Mouse (Mus musculus) forebrain, embryonic 10.5 days (tissue): Measurements from ENCODE around the gene Wfdc16. TPM values are rescaled to one million over a fixed set of nuclear protein-coding genes. Genes with fewer than 3 reads are reported as not detected.
A peak's percentile ranks its signal among the peaks of the same experiment; 100 is the strongest.

Experiments
- DNase-seq: peaks from one replicate; pipeline ENCODE4 v3.0.0-alpha.2; 2017; ENCODE audit warnings: low spot score; ENCODE audit errors: extremely low spot score
- H3K27ac ChIP-seq: fragments of 300-500 bp; sonication (generic); 2 replicates; pipeline ENCODE4 v1.5.1; 2016; ENCODE audit warnings: mild to moderate bottlenecking
- H3K27me3 ChIP-seq: fragments of 300-500 bp; sonication (generic); 2 replicates; pipeline ENCODE4 v1.6.1; 2016; ENCODE audit warnings: mild to moderate bottlenecking; ENCODE audit not compliant: poor library complexity, severe bottlenecking
- H3K36me3 ChIP-seq: fragments of 300-500 bp; sonication (generic); replicated peaks from 2 replicates; pipeline ENCODE4 v1.6.1; 2016; ENCODE audit warnings: mild to moderate bottlenecking, moderate library complexity
- H3K4me1 ChIP-seq: fragments of 300-500 bp; sonication (generic); 2 replicates; pipeline ENCODE4 v1.6.1; 2016
- H3K4me3 ChIP-seq: fragments of 300-500 bp; sonication (generic); 2 replicates; pipeline ENCODE4 v1.5.1; 2016; ENCODE audit warnings: mild to moderate bottlenecking, moderate library complexity
- H3K9me3 ChIP-seq: fragments of 300-500 bp; sonication (generic); 2 replicates; pipeline ENCODE4 v1.6.1; 2016; ENCODE audit warnings: mild to moderate bottlenecking, moderate library complexity
- WGBS: fragments of 180-500 bp; shearing (Covaris S2); methylation state at CpG from one replicate; pipeline ENCODE4 v1.1.7; 2016; 5-methylcytosine and 5-hydroxymethylcytosine counted together
- polyA plus RNA-seq: library from polyadenylated mRNA; unstranded; fragments of >200 nt; fragmentation: Nextera tagmentation; extraction: Ambion mirVana; gene quantifications from 2 replicates; pipeline ENCODE4 v1.2.1, GENCODE M21; 2016

Gene Wfdc16
- not detected in 2 replicates for polyA plus RNA-seq

DNA sequence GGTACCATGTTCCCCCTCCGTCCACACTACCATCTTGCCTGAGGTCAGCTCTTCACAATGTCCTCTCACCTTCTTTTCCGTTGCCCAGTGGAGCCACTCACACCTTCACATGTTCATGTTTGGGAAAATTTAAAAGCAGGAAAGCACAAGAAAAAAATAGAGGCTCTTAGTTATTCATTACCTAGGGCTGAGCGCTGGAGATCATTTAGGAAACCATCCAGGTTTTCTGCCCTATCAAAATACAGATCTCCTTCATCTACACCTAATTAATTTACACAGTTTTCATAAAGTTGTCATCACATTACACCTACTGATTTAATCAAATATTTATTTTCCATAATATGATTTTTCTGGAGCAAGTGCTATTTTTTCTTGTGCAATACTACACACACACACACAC, at the start of gene Wfdc16:
Wfdc16 (minus strand) TSS at position 101 of the 400 bp plus-strand sequence.
- H3K4me1 ChIP-seq, result no peaks in the 10 kb centered on the region
- 88% methylated on average over 3 of the region's 3 CpGs for WGBS
- no peak for DNase-seq
- H3K27me3 ChIP-seq, result no peaks in the 10 kb centered on the region
- no peak within 1 kb of the TSS for H3K27ac ChIP-seq
- no peaks in the 10 kb centered on the region for H3K9me3 ChIP-seq
- H3K36me3 ChIP-seq, result no peaks in the 10 kb centered on the region
- no peak within 1 kb of the TSS for H3K4me3 ChIP-seq

- H3K27me3 ChIP-seq, result no peaks in the 10 kb centered on the region
- no peaks in the 10 kb centered on the region for H3K9me3 ChIP-seq
- no peaks in the 10 kb centered on the region for H3K36me3 ChIP-seq
- 69% methylated on average over 3 of the region's 3 CpGs for WGBS
- no peak within 1 kb of the TSS for H3K27ac ChIP-seq
- H3K4me3 ChIP-seq, result no peak within 1 kb of the TSS
- DNase-seq, result no peak
- no peaks in the 10 kb centered on the region for H3K4me1 ChIP-seq
These were observed 46.2 kb upstream of the Wfdc16 start, which contains the start of gene Wfdc13 for GRCm38 (mm10) chr2:164684807-164685206. TSS of gene Wfdc13 (plus strand) at chr2:164685107.

DNA sequence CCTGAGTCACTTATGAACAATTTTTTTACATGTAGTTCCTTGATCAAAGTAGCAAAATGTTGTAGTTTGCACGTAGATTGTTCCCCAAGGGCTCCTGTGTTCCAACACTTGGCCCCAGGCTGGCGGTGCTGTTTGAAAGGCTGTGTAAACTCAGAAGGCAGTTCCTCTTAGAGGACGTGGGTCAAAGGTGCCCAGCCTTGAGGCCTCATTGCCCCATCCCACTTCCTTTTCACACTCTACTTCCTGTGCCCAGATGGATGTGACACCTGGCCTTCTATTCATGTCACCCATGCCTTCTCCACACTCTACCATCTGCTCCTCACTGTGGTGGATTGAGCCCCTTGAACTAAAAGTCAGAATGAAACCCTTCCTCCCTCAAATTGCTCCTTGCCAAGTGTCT, 41.3 kb upstream of the Wfdc16 start:
- WGBS, result 71% methylated on average over 3 of the region's 3 CpGs
- DNase-seq, result no peak
- Histone ChIP-seq H3K27ac (no peak overlapping the region), H3K36me3 (no peaks in the 10 kb centered on the region), H3K4me3 (no peak overlapping the region), H3K4me1 (peaks cover 10% of the 10 kb centered on the region), H3K9me3 (no peaks in the 10 kb centered on the region), H3K27me3 (no peaks in the 10 kb centered on the region)

- H3K36me3 ChIP-seq, result no peaks in the 10 kb centered on the region
- no peaks in the 10 kb centered on the region for H3K27me3 ChIP-seq
- WGBS, result 28% methylated on average over 19 of the region's 19 CpGs
- H3K4me1 ChIP-seq, result peaks cover 10% of the 10 kb centered on the region
- no peaks in the 10 kb centered on the region for H3K9me3 ChIP-seq
- 0 out of 2 replicates have a peak overlapping the region, but pooled peaks have one; percentile 35 for H3K27ac ChIP-seq
- H3K4me3 ChIP-seq, result peak overlapping the region; percentile 44
- peak; percentile 79 for DNase-seq
These were observed 40.4 kb upstream of the Wfdc16 start for GRCm38 (mm10) chr2:164678848-164679625.

DNA sequence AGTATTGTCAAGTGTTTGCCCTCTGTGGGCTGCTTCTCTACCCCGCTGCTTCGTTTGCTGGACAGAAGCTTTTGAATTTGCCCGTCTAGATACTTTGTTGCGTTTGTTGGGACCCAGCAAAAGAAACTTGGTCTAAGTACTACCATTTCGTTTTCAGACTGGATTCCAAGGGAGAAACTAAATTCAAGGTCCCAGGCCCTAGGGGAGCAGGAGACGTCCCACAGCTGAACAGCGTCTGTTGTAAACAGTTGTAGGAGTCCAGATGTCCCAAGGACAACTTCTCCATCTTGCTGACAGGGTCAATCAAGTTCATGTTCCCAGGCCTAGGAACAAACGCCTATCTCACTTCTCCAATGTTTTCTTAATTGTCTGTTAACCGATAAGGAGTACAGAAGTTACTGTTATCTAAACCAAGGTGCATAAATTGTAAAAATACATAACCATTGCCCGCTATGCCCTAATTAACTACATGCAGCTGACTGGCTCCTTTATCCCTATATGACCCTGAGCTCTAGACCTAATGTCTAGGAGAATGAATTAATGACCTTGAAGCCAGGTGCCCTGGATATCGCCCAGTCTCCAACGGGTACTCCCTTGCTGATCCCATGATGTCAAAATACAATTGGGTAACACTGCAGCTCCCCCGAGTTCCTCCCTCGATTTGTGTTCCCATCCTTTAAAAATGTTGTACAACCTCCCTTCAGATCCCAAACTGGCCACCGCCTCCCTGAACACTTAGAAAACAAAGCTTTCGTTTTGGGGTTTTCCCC, 38.5 kb upstream of the Wfdc16 start:
- Histone ChIP-seq H3K4me1 (peaks cover 10% of the 10 kb centered on the region), H3K27ac (no peak overlapping the region), H3K4me3 (no peak overlapping the region), H3K9me3 (no peaks in the 10 kb centered on the region), H3K27me3 (no peaks in the 10 kb centered on the region), H3K36me3 (no peaks in the 10 kb centered on the region)
- DNase-seq, result no peak
- 89% methylated on average over 16 of the region's 16 CpGs for WGBS

- 76% methylated on average over 7 of the region's 7 CpGs for WGBS
- H3K4me1 ChIP-seq, result peaks cover 10% of the 10 kb centered on the region
- H3K27me3 ChIP-seq, result no peaks in the 10 kb centered on the region
- no peaks in the 10 kb centered on the region for H3K9me3 ChIP-seq
- no peaks in the 10 kb centered on the region for H3K36me3 ChIP-seq
- no peak for DNase-seq
- no peak overlapping the region for H3K27ac ChIP-seq
- no peak overlapping the region for H3K4me3 ChIP-seq
These were observed 37.5 kb upstream of the Wfdc16 start for GRCm38 (mm10) chr2:164676103-164676502.

GRCm38 (mm10) chr2:164673987-164674386, 35.4 kb upstream of the Wfdc16 start, which contains the start of gene Wfdc11:
TSS of gene Wfdc11 (minus strand) at chr2:164674087.
- no peaks in the 10 kb centered on the region for H3K36me3 ChIP-seq
- peaks cover 5% of the 10 kb centered on the region for H3K4me1 ChIP-seq
- 84% methylated on average over 7 of the region's 7 CpGs for WGBS
- no peaks in the 10 kb centered on the region for H3K27me3 ChIP-seq
- H3K9me3 ChIP-seq, result no peaks in the 10 kb centered on the region; the same call in 1 of the 2 replicates
- H3K4me3 ChIP-seq, result no peak within 1 kb of the TSS
- no peak for DNase-seq
- H3K27ac ChIP-seq, result no peak within 1 kb of the TSS

GRCm38 (mm10) chr2:164670938-164671337, 32.3 kb upstream of the Wfdc16 start:
- H3K4me1 ChIP-seq, result no peaks in the 10 kb centered on the region
- DNase-seq, result no peak
- H3K27ac ChIP-seq, result no peak overlapping the region
- no peak overlapping the region for H3K4me3 ChIP-seq
- no peaks in the 10 kb centered on the region for H3K27me3 ChIP-seq
- WGBS, result 46% methylated on average over 1 of the region's 1 CpGs
- H3K36me3 ChIP-seq, result no peaks in the 10 kb centered on the region
- peaks cover 13% of the 10 kb centered on the region for H3K9me3 ChIP-seq

GRCm38 (mm10) chr2:164670261-164670660, 31.7 kb upstream of the Wfdc16 start:
- Histone ChIP-seq H3K4me3 (no peak overlapping the region), H3K27me3 (no peaks in the 10 kb centered on the region), H3K9me3 (peaks cover 13% of the 10 kb centered on the region), H3K4me1 (no peaks in the 10 kb centered on the region), H3K27ac (no peak overlapping the region), H3K36me3 (no peaks in the 10 kb centered on the region)
- DNase-seq, result no peak
- 87% methylated on average over 5 of the region's 5 CpGs for WGBS

- H3K27me3 ChIP-seq, result no peaks in the 10 kb centered on the region
- no peak for DNase-seq
- no peaks in the 10 kb centered on the region for H3K36me3 ChIP-seq
- WGBS, result 86% methylated on average over 7 of the region's 7 CpGs
- peaks cover 13% of the 10 kb centered on the region for H3K9me3 ChIP-seq
- no peaks in the 10 kb centered on the region for H3K4me1 ChIP-seq
- H3K4me3 ChIP-seq, result no peak overlapping the region
- no peak overlapping the region for H3K27ac ChIP-seq
These were observed 26.3 kb upstream of the Wfdc16 start for GRCm38 (mm10) chr2:164664851-164665250.

DNA sequence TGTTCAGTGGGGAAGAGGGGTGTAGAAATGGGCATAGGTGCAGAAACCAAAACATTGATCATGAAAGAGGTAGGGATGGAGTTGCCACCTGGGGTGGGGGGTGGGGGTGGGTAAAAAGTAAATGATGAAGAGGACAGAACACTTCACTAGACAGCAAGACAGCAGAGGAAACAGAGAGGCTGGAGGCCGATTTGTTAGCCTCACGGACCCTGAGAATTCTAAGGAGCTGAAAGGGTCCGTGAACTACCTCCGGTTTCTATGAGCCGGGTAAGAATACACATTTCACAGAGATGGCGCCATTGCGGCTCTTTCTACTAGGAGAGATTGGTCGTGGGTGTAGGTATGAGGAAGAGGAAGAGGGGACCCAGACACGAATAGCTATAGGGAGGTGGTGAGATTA, 17.9 kb upstream of the Wfdc16 start, which contains the start of gene Wfdc9:
Wfdc9 (minus strand) TSS at position 101 of the 400 bp plus-strand sequence.
- 88% methylated on average over 9 of the region's 9 CpGs for WGBS
- Histone ChIP-seq H3K27me3 (no peaks in the 10 kb centered on the region), H3K4me3 (no peak within 1 kb of the TSS), H3K9me3 (no peaks in the 10 kb centered on the region), H3K4me1 (peaks cover 3% of the 10 kb centered on the region; the same call in 1 of the 2 replicates), H3K27ac (no peak within 1 kb of the TSS), H3K36me3 (no peaks in the 10 kb centered on the region)
- no peak for DNase-seq

GRCm38 (mm10) chr2:164655858-164656257, 17.3 kb upstream of the Wfdc16 start, which contains the start of gene Wfdc10:
TSS of gene Wfdc10 (plus strand) at chr2:164656046.
- peak; percentile 54 for DNase-seq
- Histone ChIP-seq H3K4me1 (peaks cover 3% of the 10 kb centered on the region; the same call in 1 of the 2 replicates), H3K36me3 (no peaks in the 10 kb centered on the region), H3K9me3 (no peaks in the 10 kb centered on the region), H3K27me3 (no peaks in the 10 kb centered on the region), H3K27ac (no peak within 1 kb of the TSS), H3K4me3 (no peak within 1 kb of the TSS)
- 22% methylated on average over 11 of the region's 11 CpGs for WGBS
